Mouse (Mus musculus) intestine, embryonic 16.5 days (tissue): Measurements from ENCODE around the gene Rtn4r. TPM values are rescaled to one million over a fixed set of nuclear protein-coding genes. Genes with fewer than 3 reads are reported as not detected.

Experiments
- ATAC-seq: fragments of 200-750 bp; cut with Nextera tagmentation; 2 replicates; pipeline ENCODE4 v1.8.0; 2017; ENCODE audit warnings: moderate TSS enrichment, moderate library complexity
- H3K27ac ChIP-seq: fragments of 300-500 bp; sonication (generic); 2 replicates; pipeline ENCODE4 v1.5.1; 2014; ENCODE audit warnings: mild to moderate bottlenecking, low read length
- H3K27me3 ChIP-seq: fragments of 300-500 bp; sonication (generic); replicated peaks from 2 replicates; pipeline ENCODE4 v1.6.1; 2014; ENCODE audit warnings: low read length, control low read depth, mixed read lengths; ENCODE audit not compliant: control insufficient read depth, insufficient read depth
- H3K36me3 ChIP-seq: fragments of 300-500 bp; sonication (generic); 2 replicates; pipeline ENCODE4 v1.6.1; 2014; ENCODE audit warnings: low read length, control low read depth; ENCODE audit not compliant: control insufficient read depth, insufficient read depth
- H3K4me1 ChIP-seq: fragments of 300-500 bp; sonication (generic); 2 replicates; pipeline ENCODE4 v1.6.1; 2014; ENCODE audit warnings: low read length, control low read depth, mixed read lengths; ENCODE audit not compliant: control insufficient read depth, insufficient read depth
- H3K4me2 ChIP-seq: fragments of 300-500 bp; sonication (generic); 2 replicates; pipeline ENCODE4 v1.6.1; 2014; ENCODE audit warnings: low read depth, low read length, control low read depth
- H3K4me3 ChIP-seq: fragments of 300-500 bp; sonication (generic); 2 replicates; pipeline ENCODE4 v1.5.1; 2014; ENCODE audit warnings: mild to moderate bottlenecking, low read length
- H3K9ac ChIP-seq: fragments of 300-500 bp; sonication (generic); 2 replicates; pipeline ENCODE4 v1.6.1; 2014; ENCODE audit warnings: low read depth, low read length
- H3K9me3 ChIP-seq: fragments of 300-500 bp; sonication (generic); 2 replicates; pipeline ENCODE4 v1.6.1; 2016; ENCODE audit warnings: low read length, control low read depth; ENCODE audit not compliant: control insufficient read depth
- WGBS: fragments of 180-500 bp; shearing (Covaris S2); extraction: QIAGEN DNeasy Blood & Tissue Kit; methylation state at CpG from one replicate; pipeline ENCODE4 v1.1.7; 2014; 5-methylcytosine and 5-hydroxymethylcytosine counted together
- polyA plus RNA-seq: library from polyadenylated mRNA; unstranded; fragments of >200 nt; fragmentation: Nextera tagmentation; extraction: Ambion mirVana; gene quantifications from 2 replicates; pipeline ENCODE4 v1.2.1, GENCODE M21; 2015

Gene Rtn4r
- polyA plus RNA-seq, 1 experiment from 2014 or later = 0.73 TPM

DNA sequence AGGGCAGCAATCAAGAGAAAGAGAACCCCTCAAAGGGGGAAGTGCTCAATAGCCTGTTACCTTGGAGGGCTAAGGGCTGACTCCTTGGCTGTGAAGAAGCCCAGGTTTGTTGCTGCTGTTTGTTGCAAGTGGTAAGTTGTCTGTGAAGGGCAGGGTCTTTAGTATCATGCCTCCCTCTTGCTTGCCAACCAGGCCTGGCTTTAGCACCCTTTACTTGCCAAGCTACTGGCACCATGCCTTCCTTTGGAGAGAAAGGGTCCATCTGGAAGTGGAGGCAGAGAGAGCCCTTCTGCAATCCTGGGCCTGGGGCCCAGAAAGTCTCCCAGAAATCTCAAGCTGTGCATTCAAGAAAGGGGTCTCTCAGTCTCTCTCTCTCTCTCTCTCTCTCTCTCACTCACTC is 3.3 kb downstream of the Rtn4r start:
- ATAC-seq = no peak
- H3K9me3 ChIP-seq = no peaks in the 10 kb centered on the region
- H3K9ac ChIP-seq = no peak overlapping the region
- H3K4me3 ChIP-seq = no peak overlapping the region
- no peaks in the 10 kb centered on the region for H3K36me3 ChIP-seq
- H3K4me1 ChIP-seq = peaks cover 22% of the 10 kb centered on the region
- H3K4me2 ChIP-seq = no peak overlapping the region
- H3K27ac ChIP-seq = no peak overlapping the region
- peaks cover 9% of the 10 kb centered on the region for H3K27me3 ChIP-seq

DNA sequence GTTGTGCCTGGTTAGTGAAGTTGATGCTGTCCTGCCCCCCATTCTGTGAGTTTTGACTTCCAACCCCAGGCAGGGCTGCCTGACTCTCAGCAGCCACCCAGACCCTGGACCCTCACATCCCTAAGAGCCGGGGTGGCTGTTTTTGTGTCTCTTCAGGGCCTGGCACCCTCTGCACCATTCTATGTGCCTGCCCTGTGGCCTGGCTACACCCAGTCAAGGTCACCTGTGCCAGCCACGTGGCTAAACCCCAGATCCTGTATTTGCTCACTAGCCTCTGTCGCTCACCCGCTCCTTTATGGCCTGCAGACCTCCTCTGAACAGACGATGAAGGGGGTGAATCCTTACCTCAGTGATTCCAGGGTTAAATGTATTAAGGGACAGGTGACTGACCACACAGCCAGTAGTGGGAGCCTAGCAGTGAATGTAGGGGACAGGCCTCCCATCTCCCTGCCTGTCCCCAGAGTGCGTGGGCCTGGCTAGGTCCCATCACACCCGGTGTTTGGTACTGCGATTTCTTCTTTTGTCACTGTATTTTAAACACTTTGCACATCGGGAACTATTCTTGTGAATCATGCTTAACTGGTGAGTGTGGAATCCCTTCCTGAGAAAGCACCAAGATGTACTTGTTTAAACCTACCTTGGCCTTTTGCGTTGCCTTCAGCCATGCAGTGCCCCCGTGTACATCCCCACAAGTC is 4.0 kb downstream of the Rtn4r start:
- no peaks in the 10 kb centered on the region for H3K9me3 ChIP-seq
- no peaks in the 10 kb centered on the region for H3K36me3 ChIP-seq
- H3K27me3 ChIP-seq = peaks cover 9% of the 10 kb centered on the region
- no peak for ATAC-seq
- no peak overlapping the region for H3K27ac ChIP-seq
- H3K9ac ChIP-seq = no peak overlapping the region
- H3K4me2 ChIP-seq = no peak overlapping the region
- no peak overlapping the region for H3K4me3 ChIP-seq
- WGBS = 83% methylated on average over 11 of the region's 11 CpGs
- peaks cover 20% of the 10 kb centered on the region for H3K4me1 ChIP-seq

DNA sequence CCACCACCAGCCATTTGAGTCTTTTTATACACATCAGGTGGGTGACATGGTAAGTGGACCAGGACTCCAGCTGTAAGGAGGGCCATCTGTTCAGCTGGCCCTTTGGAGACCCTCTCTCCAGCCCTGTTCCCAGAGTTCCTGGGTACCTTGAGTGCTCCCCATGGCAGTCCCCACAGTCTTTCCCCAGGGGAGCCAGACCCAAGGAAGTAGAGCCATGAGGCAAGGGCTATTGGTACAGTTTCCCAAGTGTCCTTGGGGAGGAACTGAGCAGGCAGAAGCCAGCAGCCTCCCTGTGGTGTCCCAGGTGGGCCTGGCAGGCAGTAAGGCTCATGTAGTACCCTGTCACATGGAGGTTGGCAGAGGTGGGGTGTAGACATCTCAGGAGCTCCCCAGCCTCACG is 4.6 kb downstream of the Rtn4r start:
- Histone ChIP-seq H3K27ac (no peak overlapping the region), H3K9ac (no peak overlapping the region), H3K4me2 (no peak overlapping the region), H3K4me1 (peaks cover 13% of the 10 kb centered on the region; the same call in 1 of the 2 replicates), H3K27me3 (peaks cover 6% of the 10 kb centered on the region), H3K9me3 (no peaks in the 10 kb centered on the region), H3K36me3 (no peaks in the 10 kb centered on the region), H3K4me3 (no peak overlapping the region)
- ATAC-seq = no peak
- WGBS = 78% methylated on average over 1 of the region's 1 CpGs

- Histone ChIP-seq H3K9me3 (no peaks in the 10 kb centered on the region), H3K4me2 (no peak overlapping the region), H3K27me3 (peaks cover 6% of the 10 kb centered on the region), H3K27ac (no peak overlapping the region), H3K9ac (no peak overlapping the region), H3K36me3 (no peaks in the 10 kb centered on the region), H3K4me3 (no peak overlapping the region), H3K4me1 (peaks cover 12% of the 10 kb centered on the region; the same call in 1 of the 2 replicates)
- no peak for ATAC-seq
- WGBS = 91% methylated on average over 3 of the region's 3 CpGs
These were observed 5.1 kb downstream of the Rtn4r start for GRCm38 (mm10) chr16:18132575-18132974.

GRCm38 (mm10) chr16:18133133-18133920 is 5.9 kb downstream of the Rtn4r start:
- WGBS = 86% methylated on average over 5 of the region's 5 CpGs
- peaks cover 5% of the 10 kb centered on the region for H3K27me3 ChIP-seq
- no peaks in the 10 kb centered on the region for H3K36me3 ChIP-seq
- H3K9me3 ChIP-seq = no peaks in the 10 kb centered on the region
- no peak overlapping the region for H3K4me3 ChIP-seq
- no peak overlapping the region for H3K27ac ChIP-seq
- no peak for ATAC-seq
- H3K4me2 ChIP-seq = no peak overlapping the region
- peak overlapping the region; percentile 20; the same call in 1 of the 2 replicates for H3K9ac ChIP-seq
- H3K4me1 ChIP-seq = peaks cover 7% of the 10 kb centered on the region; the same call in 1 of the 2 replicates

GRCm38 (mm10) chr16:18135196-18135595 is 7.8 kb downstream of the Rtn4r start:
- WGBS = 78% methylated on average over 5 of the region's 5 CpGs
- Histone ChIP-seq H3K4me2 (no peak overlapping the region), H3K36me3 (no peaks in the 10 kb centered on the region), H3K27me3 (no peaks in the 10 kb centered on the region), H3K27ac (no peak overlapping the region), H3K4me1 (0 out of 2 replicates have a peak, but pooled peaks cover 6% of the 10 kb centered on the region), H3K4me3 (no peak overlapping the region), H3K9ac (0 out of 2 replicates have a peak overlapping the region, but pooled peaks have one; percentile 40), H3K9me3 (no peaks in the 10 kb centered on the region)
- peak; percentile 32 for ATAC-seq

DNA sequence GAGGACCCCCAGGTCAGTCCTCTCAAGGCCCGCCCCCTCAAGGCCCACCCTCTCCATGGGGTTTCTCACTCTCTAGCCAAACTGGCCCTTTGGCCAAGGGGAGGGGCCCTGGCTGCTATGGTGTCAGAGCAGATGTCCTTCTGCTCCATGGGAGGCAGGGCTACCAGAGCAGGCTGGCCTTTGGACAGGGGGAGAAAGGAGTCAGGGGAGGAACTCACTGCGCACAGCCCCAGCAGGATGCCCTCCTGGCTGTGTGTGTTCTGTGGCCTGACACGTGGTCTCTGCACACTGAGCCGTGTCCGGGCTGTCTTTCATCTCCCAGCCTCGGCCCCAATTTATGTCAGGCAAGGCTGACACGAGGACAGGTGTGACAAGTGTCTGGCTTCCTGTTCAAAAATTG is 8.6 kb downstream of the Rtn4r start:
- no peak overlapping the region for H3K4me2 ChIP-seq
- ATAC-seq = 0 out of 2 replicates have a peak, but pooled peaks have one; percentile 21
- H3K4me3 ChIP-seq = no peak overlapping the region
- H3K9ac ChIP-seq = no peak overlapping the region
- 67% methylated on average over 7 of the region's 7 CpGs for WGBS
- no peak overlapping the region for H3K27ac ChIP-seq
- H3K4me1 ChIP-seq = 0 out of 2 replicates have a peak, but pooled peaks cover 6% of the 10 kb centered on the region
- H3K36me3 ChIP-seq = no peaks in the 10 kb centered on the region
- H3K27me3 ChIP-seq = no peaks in the 10 kb centered on the region
- H3K9me3 ChIP-seq = no peaks in the 10 kb centered on the region

GRCm38 (mm10) chr16:18144201-18144600 is 16.8 kb downstream of the Rtn4r start:
- H3K4me2 ChIP-seq = no peak overlapping the region
- H3K27me3 ChIP-seq = no peaks in the 10 kb centered on the region
- H3K27ac ChIP-seq = no peak overlapping the region; the same call in 1 of the 2 replicates
- no peak overlapping the region for H3K9ac ChIP-seq
- H3K36me3 ChIP-seq = no peaks in the 10 kb centered on the region
- peak; percentile 73; the same call in 1 of the 2 replicates for ATAC-seq
- H3K9me3 ChIP-seq = no peaks in the 10 kb centered on the region
- no peaks in the 10 kb centered on the region; the same call in 1 of the 2 replicates for H3K4me1 ChIP-seq
- H3K4me3 ChIP-seq = no peak overlapping the region
- WGBS = 62% methylated on average over 8 of the region's 8 CpGs

DNA sequence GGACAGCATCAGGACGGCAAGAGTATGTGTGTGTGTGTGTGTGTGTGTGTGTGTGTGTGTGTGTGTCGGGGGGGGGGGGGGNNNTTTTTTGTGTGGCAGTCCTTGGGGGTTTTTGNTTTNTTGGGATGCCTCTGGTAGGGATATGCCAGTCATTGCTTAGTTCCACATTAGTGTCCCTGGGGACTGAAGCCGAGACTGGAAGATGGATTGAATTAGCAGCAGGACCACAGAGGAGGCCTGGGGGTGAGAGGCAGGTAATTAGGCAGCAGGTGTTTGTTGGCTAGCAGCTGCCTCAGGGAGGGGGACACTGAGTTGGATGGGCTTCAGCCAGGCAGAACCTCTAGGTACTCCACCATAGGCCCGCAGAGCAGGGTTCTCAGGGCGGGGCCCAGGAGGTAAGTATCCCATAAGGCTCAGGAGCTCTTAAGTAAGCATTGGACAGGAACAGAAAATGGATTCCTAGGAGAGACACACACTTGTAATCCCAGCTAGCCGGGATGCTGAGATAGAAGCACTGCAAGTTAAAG is 18.0 kb downstream of the Rtn4r start:
- no peak for ATAC-seq
- Histone ChIP-seq H3K27ac (no peak overlapping the region), H3K36me3 (no peaks in the 10 kb centered on the region), H3K4me1 (peaks cover 2% of the 10 kb centered on the region; the same call in 1 of the 2 replicates), H3K4me2 (no peak overlapping the region), H3K27me3 (no peaks in the 10 kb centered on the region), H3K4me3 (no peak overlapping the region), H3K9ac (no peak overlapping the region), H3K9me3 (no peaks in the 10 kb centered on the region)
- 71% methylated on average over 5 of the region's 6 CpGs for WGBS
